Mouse (Mus musculus) left cerebral cortex, postnatal 25 days (tissue): ENCODE measurements around the gene Tmem205. TPM values are rescaled to one million over a fixed set of nuclear protein-coding genes. Genes with fewer than 3 reads are reported as not detected.
A peak's percentile ranks its signal among the peaks of the same experiment; 100 is the strongest.

ENCODE experiments used
- DNase-seq, 2 experiments: peaks; one replicate each; pipeline ENCODE4 v3.0.0; 2022; ENCODE audit warnings: low spot score in 2 of 2, mixed read lengths in 1 of 2
- intact Hi-C: fragments of 180-260 bp; cut with DNase I; formaldehyde crosslinking; loops from one replicate; pipeline ENCODE4 v1.15.1; 2025
- total RNA-seq, 2 experiments: library from RNA; stranded (reverse); gene quantifications; 2 replicates each; pipeline ENCODE4 v1.2.3; 2021

Gene Tmem205
- total RNA-seq, result 10 to 100 TPM; 31.5 to 39.3 TPM

- DNase-seq, result peak; percentile 92 to 98
- intact Hi-C loops, result no loop called here
These were observed at the start of gene Tmem205, which contains the start of gene Ccdc159 for GRCm38 (mm10) chr9:21927208-21927753. TSS of gene Tmem205 (minus strand) at chr9:21927556. TSS of gene Ccdc159 (plus strand) at chr9:21927471.

- intact Hi-C loops, result loop anchor here (5.0 kb wide), 1 partner anchor 166 kb away; no protein-coding TSS in a partner anchor
These were observed 49.3 kb upstream of the Tmem205 start for GRCm38 (mm10) chr9:21976626-21977175.

GRCm38 (mm10) chr9:21969304-21969703 lies 41.9 kb upstream of the Tmem205 start:
- no peak for DNase-seq
- intact Hi-C loops, result no loop called here

More at GRCm38 (mm10) chr9:21976626-21977175, 49.3 kb upstream of the Tmem205 start:
- no peak for DNase-seq

GRCm38 (mm10) chr9:21968883-21969282 lies 41.5 kb upstream of the Tmem205 start:
- no peak for DNase-seq
- intact Hi-C loops, result no loop called here

- intact Hi-C loops, result loop anchor here (5.0 kb wide), 1 partner anchor 89 kb away; the partner anchor contains the start of gene Elavl3
- no peak for DNase-seq
These were observed 36.1 kb upstream of the Tmem205 start, which contains the start of gene Epor for GRCm38 (mm10) chr9:21963417-21963816. TSS of gene Epor (minus strand) at chr9:21963506.

GRCm38 (mm10) chr9:21962416-21963059 lies 35.2 kb upstream of the Tmem205 start:
- DNase-seq, result peak; percentile 71 to 80
- intact Hi-C loops, result loop anchor here (5.0 kb wide), 1 partner anchor 90 kb away; the partner anchor contains the start of gene Elavl3

GRCm38 (mm10) chr9:21962010-21962409 lies 34.7 kb upstream of the Tmem205 start:
- DNase-seq, result no peak
- intact Hi-C loops, result loop anchor here (5.0 kb wide), 1 partner anchor 90 kb away; the partner anchor contains the start of gene Elavl3

- no peak for DNase-seq
- intact Hi-C loops, result loop anchor here (5.0 kb wide), 1 partner anchor 91 kb away; the partner anchor contains the start of gene Elavl3
These were observed 34.1 kb upstream of the Tmem205 start for GRCm38 (mm10) chr9:21961366-21961980.

- DNase-seq, result no peak
- intact Hi-C loops, result loop anchor here (5.0 kb wide), 1 partner anchor 92 kb away; the partner anchor contains the start of gene Elavl3
These were observed 33.3 kb upstream of the Tmem205 start for GRCm38 (mm10) chr9:21960558-21961208.

GRCm38 (mm10) chr9:21960135-21960534 lies 32.8 kb upstream of the Tmem205 start:
- no peak for DNase-seq
- intact Hi-C loops, result loop anchor here (5.0 kb wide), 1 partner anchor 92 kb away; the partner anchor contains the start of gene Elavl3

- intact Hi-C loops, result no loop called here
- no peak for DNase-seq
These were observed 31.9 kb upstream of the Tmem205 start for GRCm38 (mm10) chr9:21959244-21959643.

GRCm38 (mm10) chr9:21958372-21958771 lies 31.0 kb upstream of the Tmem205 start:
- DNase-seq, result no peak
- intact Hi-C loops, result no loop called here

- peak; percentile 100 for DNase-seq
- intact Hi-C loops, result loop anchor here (2.0 kb wide), 1 partner anchor 47 kb away; the partner anchor contains the start of genes Ccdc151 and Prkcsh
These were observed 28.4 kb upstream of the Tmem205 start, which contains the start of gene Swsap1 for GRCm38 (mm10) chr9:21955570-21956281. TSS of gene Swsap1 (plus strand) at chr9:21955755.

- intact Hi-C loops, result no loop called here
- DNase-seq, result no peak
These were observed 27.8 kb upstream of the Tmem205 start for GRCm38 (mm10) chr9:21955225-21955569.

- no peak for DNase-seq
- intact Hi-C loops, result no loop called here
These were observed 27.3 kb upstream of the Tmem205 start for GRCm38 (mm10) chr9:21954635-21955034.

GRCm38 (mm10) chr9:21953600-21953999 lies 26.2 kb upstream of the Tmem205 start:
- intact Hi-C loops, result loop anchor here (2.0 kb wide), 1 partner anchor 15 kb away; no protein-coding TSS in a partner anchor
- DNase-seq, result peak; percentile 71 to 91

GRCm38 (mm10) chr9:21951977-21952376 lies 24.6 kb upstream of the Tmem205 start:
- DNase-seq, result no peak
- intact Hi-C loops, result loop anchor here (2.0 kb wide), 1 partner anchor 13 kb away; no protein-coding TSS in a partner anchor

GRCm38 (mm10) chr9:21950322-21950721 lies 23.0 kb upstream of the Tmem205 start:
- DNase-seq, result no peak
- intact Hi-C loops, result no loop called here

- intact Hi-C loops, result no loop called here
- peak in 1 of 2 experiments; percentile 60 for DNase-seq
These were observed 21.4 kb upstream of the Tmem205 start for GRCm38 (mm10) chr9:21948790-21949189.
